Mouse (Mus musculus) macrophage (primary cell): ENCODE measurements around the gene Tstd2. TPM values are rescaled to one million over a fixed set of nuclear protein-coding genes. Genes with fewer than 3 reads are reported as not detected.

ENCODE experiments used
- H3K27ac ChIP-seq: fragments of 350-480 bp; formaldehyde crosslinking; 2 replicates; pipeline ENCODE4 v1.9.0; 2021
- H3K36me3 ChIP-seq: fragments of 350-480 bp; formaldehyde crosslinking; 2 replicates; pipeline ENCODE4 v1.9.0; 2021; ENCODE audit errors: inconsistent target
- H3K4me3 ChIP-seq: fragments of 350-480 bp; formaldehyde crosslinking; 2 replicates; pipeline ENCODE4 v1.9.0; 2021; ENCODE audit errors: inconsistent target
- H3K79me2 ChIP-seq: fragments of 350-480 bp; formaldehyde crosslinking; 2 replicates; pipeline ENCODE4 v1.9.0; 2021; ENCODE audit errors: inconsistent target
- WGBS: methylation state at CpG from one replicate; pipeline ENCODE4 v1.1.7; 2026; ENCODE audit warnings: inconsistent platforms; ENCODE audit not compliant: missing documents; 5-methylcytosine and 5-hydroxymethylcytosine counted together
- polyA plus RNA-seq: library from polyadenylated mRNA; stranded (reverse); fragments of 250-400 nt; gene quantifications from 3 replicates; pipeline ENCODE4 v1.2.4, GENCODE M21; 2018; ENCODE audit warnings: inconsistent platforms

The Tstd2 gene
- polyA plus RNA-seq, 1 experiment from 2014 or later: 23.3 TPM

DNA sequence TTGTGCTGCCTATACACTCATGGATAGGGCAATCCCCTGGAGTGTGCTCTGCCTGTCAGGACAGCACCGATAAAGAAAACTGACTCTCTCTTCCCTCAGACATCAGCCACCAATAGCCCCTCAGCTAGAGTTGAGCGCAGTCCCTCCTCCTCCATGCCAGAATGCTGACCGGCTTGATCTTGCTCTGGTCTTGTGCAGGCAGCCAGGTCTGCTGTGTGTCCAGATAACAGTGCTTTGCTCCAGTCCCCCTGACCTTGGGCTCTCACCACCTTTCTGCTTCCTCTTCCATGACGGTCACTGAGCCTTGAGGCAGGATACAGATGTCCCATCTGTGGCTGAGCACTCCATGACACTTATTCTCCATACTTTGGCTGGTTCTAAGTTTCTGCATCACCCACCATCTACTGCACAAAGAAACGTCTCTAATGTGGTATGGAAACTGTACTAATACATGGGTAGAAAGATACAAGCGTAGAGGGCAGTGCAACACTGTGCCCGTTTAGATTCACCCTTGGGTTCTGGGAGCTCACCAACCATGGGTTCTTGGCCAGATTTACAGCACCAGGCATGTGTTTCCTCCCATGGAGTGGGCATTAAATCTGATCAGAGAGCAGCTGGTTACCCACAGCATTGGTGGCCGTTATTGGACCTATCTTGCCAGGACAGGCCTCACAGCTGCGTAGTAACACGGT is 36.3 kb downstream of the Tstd2 start:
- no peak overlapping the region for H3K4me3 ChIP-seq
- no peak overlapping the region for H3K27ac ChIP-seq
- WGBS: 86% methylated on average over 10 of the region's 10 CpGs
- H3K36me3 ChIP-seq: no peaks in the 10 kb centered on the region
- H3K79me2 ChIP-seq: no peaks in the 10 kb centered on the region

DNA sequence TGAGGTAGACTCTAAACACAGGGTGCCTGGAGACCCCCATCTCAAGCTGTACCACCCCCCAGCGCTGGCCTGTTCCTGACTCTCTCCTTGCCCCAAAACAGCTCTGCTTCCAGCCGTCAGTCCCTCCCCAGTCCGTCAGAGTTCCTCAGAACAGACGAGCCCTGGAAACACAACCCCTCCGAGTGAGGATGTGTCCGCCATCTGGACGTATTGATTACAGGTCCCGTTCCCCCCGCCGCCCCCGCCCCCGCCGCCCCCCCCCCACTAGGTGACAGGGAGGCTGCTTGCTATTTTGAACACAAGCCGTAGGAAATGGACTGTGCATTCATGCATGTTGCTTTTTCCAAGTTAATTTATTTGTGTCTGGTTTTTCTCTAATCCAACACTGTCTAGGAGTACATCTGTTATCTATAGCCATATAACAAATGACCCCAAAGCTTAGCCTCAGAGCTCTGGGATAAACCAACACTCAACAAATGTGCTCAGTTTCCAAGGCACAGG is 37.2 kb downstream of the Tstd2 start:
- no peak overlapping the region for H3K4me3 ChIP-seq
- H3K36me3 ChIP-seq: no peaks in the 10 kb centered on the region
- no peaks in the 10 kb centered on the region for H3K79me2 ChIP-seq
- WGBS: 75% methylated on average over 11 of the region's 14 CpGs
- no peak overlapping the region for H3K27ac ChIP-seq

DNA sequence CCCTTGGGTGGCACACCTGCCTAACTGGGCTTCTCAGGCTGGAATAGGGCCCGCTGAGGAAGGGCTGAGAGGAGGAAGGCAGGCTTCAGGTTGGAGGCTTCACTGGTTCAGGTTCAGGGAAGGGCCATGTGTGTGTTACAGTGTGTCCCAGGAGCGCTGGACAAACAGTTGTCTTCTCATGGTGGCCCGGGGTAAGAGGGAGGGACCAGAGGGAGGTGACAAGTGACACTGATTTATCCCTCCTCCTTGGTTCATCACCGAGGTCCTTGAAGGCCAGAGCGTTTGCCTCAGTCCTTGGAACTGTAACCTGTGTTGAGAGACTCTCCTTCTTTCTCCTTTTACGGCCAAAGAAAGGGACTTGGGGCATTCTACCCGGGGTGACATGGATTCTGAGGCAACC is 38.0 kb downstream of the Tstd2 start:
- Histone ChIP-seq H3K79me2 (no peaks in the 10 kb centered on the region), H3K4me3 (no peak overlapping the region), H3K36me3 (no peaks in the 10 kb centered on the region), H3K27ac (no peak overlapping the region)
- 75% methylated on average over 7 of the region's 7 CpGs for WGBS

DNA sequence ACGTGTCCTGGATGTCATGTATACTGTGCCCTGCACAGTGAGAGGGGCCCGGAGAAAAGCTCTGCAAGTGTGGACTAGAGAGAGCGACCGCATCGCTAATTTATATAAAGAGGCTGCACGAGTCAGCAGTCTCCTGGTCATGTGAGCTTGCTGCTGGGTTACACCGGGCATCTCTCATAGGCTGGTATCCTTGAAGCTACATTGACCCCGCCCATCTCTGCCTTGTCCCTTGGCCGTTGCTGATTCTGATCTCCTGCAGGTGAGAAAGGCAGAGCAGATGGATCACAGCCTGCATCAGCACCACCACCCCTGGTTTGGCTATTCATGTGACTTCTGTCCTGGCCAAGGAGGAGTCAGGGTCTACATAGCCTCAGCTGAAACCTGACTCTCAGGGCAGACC is 39.4 kb downstream of the Tstd2 start:
- 83% methylated on average over 9 of the region's 9 CpGs for WGBS
- no peak overlapping the region for H3K27ac ChIP-seq
- H3K79me2 ChIP-seq: no peaks in the 10 kb centered on the region
- H3K36me3 ChIP-seq: no peaks in the 10 kb centered on the region
- no peak overlapping the region for H3K4me3 ChIP-seq

DNA sequence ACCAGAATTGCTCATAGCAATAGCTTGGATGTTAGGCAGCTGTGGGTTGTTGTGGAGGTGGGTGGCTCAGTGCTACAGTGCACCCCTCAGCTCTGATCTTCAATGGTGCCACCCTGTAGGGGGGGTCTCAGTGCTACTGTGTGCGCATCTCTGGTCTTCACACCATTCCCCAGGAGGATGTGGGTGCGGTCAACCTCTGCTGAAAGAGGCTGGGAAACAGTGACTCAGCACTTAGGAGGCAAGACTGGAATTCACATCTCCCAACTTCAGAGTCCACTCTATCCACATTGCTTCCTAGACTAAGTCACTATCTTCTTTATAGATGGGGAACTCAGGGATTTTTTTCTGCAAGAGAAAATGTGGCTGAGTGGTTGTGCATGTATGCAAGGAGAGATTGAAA is 40.9 kb downstream of the Tstd2 start:
- no peak overlapping the region for H3K4me3 ChIP-seq
- H3K79me2 ChIP-seq: no peaks in the 10 kb centered on the region
- 95% methylated on average over 2 of the region's 2 CpGs for WGBS
- no peak overlapping the region for H3K27ac ChIP-seq
- H3K36me3 ChIP-seq: no peaks in the 10 kb centered on the region

DNA sequence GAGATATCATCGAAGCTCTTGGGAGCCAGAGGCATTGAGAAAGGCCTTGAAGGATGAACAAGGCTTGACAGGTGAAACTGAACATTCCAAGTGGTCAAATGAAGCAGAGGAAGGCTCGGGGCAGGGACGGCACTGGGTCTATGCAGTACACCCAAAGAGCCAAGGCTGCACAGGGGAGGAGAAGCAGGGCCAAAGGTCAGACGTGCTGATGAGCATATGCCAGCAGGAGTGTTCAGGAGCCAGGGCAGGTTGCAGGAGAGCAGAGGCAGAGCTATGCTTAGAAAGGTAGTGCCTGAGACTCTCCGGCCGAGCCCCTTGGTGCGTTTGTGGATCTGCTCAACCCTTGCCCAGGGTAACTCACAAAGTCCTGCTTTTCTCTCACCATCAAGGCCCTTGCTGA is 41.9 kb downstream of the Tstd2 start:
- H3K36me3 ChIP-seq: no peaks in the 10 kb centered on the region
- H3K27ac ChIP-seq: no peak overlapping the region
- WGBS: 100% methylated on average over 7 of the region's 7 CpGs
- no peak overlapping the region for H3K4me3 ChIP-seq
- no peaks in the 10 kb centered on the region for H3K79me2 ChIP-seq

DNA sequence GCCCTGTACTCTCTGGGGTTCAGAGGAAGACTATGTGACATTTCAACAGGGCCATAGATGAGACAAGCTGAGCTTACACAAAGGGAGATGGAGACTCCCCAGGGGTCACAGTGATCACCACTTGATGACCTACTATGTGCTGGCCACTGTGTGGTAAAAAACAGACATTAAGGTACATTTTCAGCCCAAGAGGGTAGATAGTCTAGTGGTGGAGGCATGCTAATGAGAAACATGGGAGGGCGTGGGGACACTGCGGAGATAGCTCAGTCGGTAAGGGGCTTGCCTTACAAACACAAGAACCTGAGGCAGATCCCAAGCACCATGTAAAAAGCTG is 42.7 kb downstream of the Tstd2 start:
- 96% methylated on average over 3 of the region's 3 CpGs for WGBS
- no peaks in the 10 kb centered on the region for H3K79me2 ChIP-seq
- H3K27ac ChIP-seq: no peak overlapping the region
- H3K4me3 ChIP-seq: no peak overlapping the region
- H3K36me3 ChIP-seq: no peaks in the 10 kb centered on the region

DNA sequence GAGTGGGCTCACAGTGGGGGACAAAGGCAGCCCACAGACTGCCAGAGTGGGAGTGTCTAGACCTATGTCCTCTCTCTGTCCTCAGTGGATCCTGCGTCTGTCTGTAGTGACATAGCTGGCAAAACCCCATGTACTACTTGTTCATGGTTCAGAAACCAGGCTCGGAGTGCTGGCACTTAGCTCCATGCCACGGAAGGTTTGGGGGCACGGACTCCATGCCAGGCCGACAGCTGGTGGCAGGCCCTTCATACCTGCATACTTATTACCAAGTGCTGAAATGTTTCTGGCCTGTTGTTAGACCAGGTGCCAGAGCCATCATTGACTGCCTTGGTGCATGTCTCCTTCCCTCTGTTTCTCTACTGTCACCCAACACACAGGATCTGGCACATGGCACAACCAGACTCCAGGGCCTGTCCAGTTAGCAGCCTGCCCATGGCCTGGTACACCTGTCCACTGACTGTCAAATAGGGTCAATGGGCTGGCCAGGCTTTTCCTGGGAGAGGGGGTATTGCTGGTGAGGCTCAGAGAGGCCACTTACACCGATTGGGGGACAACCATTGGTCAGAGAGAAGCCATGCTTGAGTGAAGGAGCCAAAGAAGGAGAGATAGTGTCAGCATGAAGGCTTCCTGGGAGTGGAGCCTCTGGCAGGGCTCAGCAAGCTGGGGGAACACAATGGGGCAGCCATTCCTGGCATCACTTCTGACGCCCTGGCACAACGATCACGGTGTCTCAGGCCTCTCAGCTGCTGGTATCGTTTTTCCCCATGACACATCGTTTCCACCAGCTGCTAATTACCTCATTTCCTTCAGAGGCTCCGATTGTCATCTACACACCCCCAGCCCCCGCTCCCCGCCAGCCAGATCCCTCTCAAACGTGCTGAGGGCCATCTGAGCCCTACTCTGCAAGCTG is 43.3 kb downstream of the Tstd2 start:
- Histone ChIP-seq H3K36me3 (no peaks in the 10 kb centered on the region), H3K4me3 (no peak overlapping the region)

DNA sequence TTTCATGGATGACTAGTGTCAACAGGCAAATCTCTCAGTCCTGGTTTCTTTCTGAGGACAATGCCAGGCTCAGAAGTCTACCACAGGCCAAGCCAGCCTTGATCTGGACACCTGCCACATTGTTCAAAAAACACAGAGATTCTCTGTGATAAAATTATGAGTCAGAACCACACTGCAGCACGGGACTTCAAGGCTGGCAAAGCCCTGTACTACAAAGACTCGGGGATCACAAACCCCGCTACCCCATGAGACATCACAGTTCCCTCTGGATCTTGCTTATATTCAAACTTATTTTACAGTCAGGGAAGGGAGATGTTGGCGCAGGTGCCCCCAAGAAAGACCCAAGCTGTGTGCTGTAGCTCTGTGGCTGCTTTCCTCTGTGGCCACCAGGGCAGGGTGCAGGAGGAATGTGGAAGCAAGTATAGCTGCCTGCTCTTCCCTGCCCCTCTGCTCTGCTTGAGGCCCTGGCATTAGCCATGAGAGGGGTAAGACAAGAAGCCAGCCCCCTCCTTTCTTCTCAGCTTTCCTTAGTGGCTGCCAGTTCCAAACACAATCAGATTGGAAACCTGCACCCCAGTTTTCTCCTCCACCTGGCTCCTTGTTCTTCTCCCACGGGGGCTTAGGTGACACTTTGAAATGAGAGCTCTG is 45.9 kb downstream of the Tstd2 start:
- 74% methylated on average over 5 of the region's 5 CpGs for WGBS
- no peak overlapping the region for H3K27ac ChIP-seq
- H3K4me3 ChIP-seq: no peak overlapping the region
- H3K36me3 ChIP-seq: no peaks in the 10 kb centered on the region
- H3K79me2 ChIP-seq: no peaks in the 10 kb centered on the region

More for the DNA sequence above, 43.3 kb downstream of the Tstd2 start:
- WGBS: 58% methylated on average over 15 of the region's 15 CpGs
- Histone ChIP-seq H3K27ac (peak overlapping the region; percentile 8; the same call in 1 of the 2 replicates), H3K79me2 (no peaks in the 10 kb centered on the region)

DNA sequence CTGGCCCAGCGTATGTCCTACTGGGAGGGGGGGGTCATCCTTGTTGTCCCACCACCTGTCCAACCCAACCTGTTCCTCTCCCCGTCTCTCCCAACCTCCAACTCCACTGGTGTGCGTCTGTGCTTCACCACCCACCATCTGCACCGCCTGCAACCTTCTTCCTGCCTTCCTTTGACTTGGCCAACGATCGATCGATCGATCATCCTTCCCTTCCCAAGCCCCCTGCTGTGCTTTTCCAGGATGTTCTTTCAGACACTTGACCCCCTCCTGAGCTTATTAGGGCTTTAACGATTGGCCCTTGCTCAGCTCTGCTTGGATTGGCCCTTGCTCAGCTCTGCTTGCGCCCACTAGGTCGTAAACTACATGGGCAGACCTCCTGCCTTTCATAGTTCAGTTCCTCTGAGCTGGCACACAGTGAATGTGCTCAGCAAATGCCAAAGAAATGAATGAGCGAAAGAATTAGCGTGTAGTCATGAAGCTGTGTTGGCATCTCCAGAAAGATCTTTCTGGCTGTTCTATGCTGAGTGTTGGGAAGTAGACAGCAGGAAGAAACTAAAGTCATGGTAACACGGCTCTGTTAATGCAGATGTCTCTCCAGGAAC is 48.9 kb downstream of the Tstd2 start:
- no peak overlapping the region for H3K4me3 ChIP-seq
- no peaks in the 10 kb centered on the region for H3K36me3 ChIP-seq
- no peak overlapping the region for H3K27ac ChIP-seq
- 91% methylated on average over 14 of the region's 14 CpGs for WGBS
- no peaks in the 10 kb centered on the region for H3K79me2 ChIP-seq

DNA sequence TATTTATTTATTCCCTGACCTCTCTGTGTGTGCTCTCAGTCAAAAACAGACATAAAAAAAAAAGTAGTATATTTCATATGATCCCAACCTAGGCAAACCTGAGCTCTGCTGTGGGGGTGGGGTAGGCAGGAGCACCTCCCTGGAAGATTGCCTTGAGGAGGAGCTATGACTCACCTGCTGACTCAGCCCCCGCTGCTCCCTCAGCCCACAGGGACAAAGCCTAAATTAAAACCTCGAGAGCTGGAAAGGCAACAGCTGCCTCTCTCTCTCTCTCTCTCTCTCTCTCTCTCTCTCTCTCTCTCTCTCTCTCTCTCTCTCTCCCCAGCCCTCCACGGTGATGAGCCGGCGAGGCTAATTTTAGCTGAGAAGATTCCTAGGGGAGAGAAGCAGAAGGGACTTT is 50.6 kb downstream of the Tstd2 start:
- H3K4me3 ChIP-seq: no peak overlapping the region
- H3K36me3 ChIP-seq: no peaks in the 10 kb centered on the region
- H3K79me2 ChIP-seq: no peaks in the 10 kb centered on the region
- WGBS: 0% methylated on average over 2 of the region's 5 CpGs
- peak overlapping the region; percentile 92 for H3K27ac ChIP-seq

DNA sequence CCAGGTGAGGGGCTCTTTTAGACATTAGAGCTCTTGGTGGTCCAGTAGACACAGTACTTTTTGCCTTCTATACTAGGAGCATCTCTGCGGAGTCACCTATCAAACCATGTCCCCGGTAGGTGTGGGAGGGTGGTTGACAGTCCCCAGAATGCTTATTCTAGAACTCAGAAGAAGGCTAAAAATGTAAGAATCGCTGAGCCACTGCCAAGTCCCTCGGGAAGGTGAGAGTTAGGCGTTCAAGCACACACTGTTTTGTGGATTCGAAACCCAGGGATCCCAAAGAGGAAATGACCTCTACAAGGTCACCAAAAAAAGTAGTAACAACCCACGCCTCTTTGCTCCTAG is 51.1 kb downstream of the Tstd2 start:
- H3K4me3 ChIP-seq: no peak overlapping the region
- H3K79me2 ChIP-seq: no peaks in the 10 kb centered on the region
- WGBS: 65% methylated on average over 7 of the region's 7 CpGs
- peak overlapping the region; percentile 92 for H3K27ac ChIP-seq
- no peaks in the 10 kb centered on the region for H3K36me3 ChIP-seq

DNA sequence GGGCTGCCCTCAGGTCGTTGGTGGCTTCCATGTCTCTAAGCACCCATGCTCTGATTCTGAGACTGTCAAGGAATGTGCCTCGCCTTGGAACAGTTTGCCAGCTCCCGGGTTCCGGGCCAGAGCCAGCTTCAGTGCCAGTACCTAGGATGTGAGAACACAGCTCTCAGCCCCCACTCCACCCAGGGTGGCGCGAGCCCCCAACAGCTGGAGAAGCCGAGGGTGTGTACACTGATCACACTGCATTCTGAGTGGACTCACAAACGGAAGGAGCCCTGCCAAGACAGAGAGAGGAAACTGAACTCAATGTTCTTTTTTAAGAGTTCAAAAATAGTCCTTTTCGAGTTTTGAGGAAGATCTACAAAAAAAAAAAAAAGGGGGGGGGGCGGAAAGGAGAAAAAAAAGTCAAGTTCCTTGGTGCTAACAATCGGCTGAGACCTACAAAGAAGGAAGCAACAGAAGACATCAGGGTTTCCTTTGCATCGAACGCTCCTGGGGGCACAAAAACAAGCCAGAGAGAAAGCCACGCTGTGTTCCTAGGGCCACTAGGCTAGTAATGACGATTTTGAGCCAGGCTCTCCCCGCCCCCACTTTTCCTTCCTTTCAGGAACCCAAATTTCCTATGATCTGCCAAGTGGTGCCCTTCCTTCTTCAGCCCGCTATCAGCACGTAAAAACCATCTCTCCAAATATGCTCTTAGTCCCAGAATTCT is 51.6 kb downstream of the Tstd2 start:
- WGBS: 21% methylated on average over 18 of the region's 18 CpGs
- Histone ChIP-seq H3K27ac (peak overlapping the region; percentile 92), H3K79me2 (no peaks in the 10 kb centered on the region), H3K36me3 (no peaks in the 10 kb centered on the region), H3K4me3 (no peak overlapping the region)

DNA sequence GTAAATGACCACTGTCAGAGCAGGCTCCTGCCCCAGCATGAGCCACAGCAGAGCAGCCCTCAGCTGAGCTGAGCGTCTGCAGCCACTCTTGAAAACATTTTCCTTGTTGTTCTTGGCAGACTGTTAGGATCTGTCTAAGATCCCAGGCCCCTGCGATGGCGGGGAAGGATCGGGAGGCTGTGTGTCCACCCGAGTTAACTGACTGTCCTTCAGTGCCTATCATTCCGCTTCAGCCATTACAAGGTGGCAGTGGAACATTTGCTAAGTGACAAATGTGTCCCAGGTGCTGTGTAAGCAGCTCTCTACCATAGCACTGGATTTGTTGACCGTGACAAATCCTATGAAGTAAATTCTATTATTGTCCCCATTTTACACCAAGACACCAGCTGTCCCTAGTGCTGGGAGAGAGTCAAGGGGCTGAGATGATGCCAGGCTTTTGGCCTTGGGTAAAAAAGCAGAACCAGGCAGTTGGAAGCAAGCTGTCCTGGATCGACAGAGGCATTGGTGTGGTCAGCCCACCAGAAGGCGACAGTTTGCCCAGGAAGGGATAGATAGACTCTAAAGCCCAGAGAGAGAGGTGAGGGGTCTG is 53.2 kb downstream of the Tstd2 start:
- Histone ChIP-seq H3K27ac (peak overlapping the region; percentile 92), H3K36me3 (no peaks in the 10 kb centered on the region)

More for the DNA sequence above, 53.2 kb downstream of the Tstd2 start:
- 80% methylated on average over 9 of the region's 9 CpGs for WGBS
- Histone ChIP-seq H3K4me3 (no peak overlapping the region), H3K79me2 (no peaks in the 10 kb centered on the region)
